Mouse (Mus musculus) sigmoid colon, adult 10 weeks (tissue): ENCODE measurements around the gene Tas1r1. TPM values are rescaled to one million over a fixed set of nuclear protein-coding genes. Genes with fewer than 3 reads are reported as not detected.

Experiments
- polyA plus RNA-seq: library from polyadenylated mRNA; stranded (reverse); fragments of 350-450 nt; fragmentation: Illumina TruSeq; extraction: RNeasy Lipid Tissue Mini Kit (QIAGEN cat#74804); gene quantifications from one replicate; pipeline ENCODE4 v1.2.3, GENCODE M21; 2014; ENCODE audit warnings: low read depth, low replicate concordance

Tas1r1 gene
- not detected for polyA plus RNA-seq

GRCm38 (mm10) chr4:152038225-152038984 is at the start of gene Tas1r1:
Gene Tas1r1 (minus strand): TSS chr4:152038568.

GRCm38 (mm10) chr4:152072121-152072601 is 33.8 kb upstream of the Tas1r1 start, which contains the start of gene Plekhg5:
Gene Plekhg5 (plus strand): TSS chr4:152072498.

GRCm38 (mm10) chr4:152038985-152039830 is 840 bp upstream of the Tas1r1 start, which contains the start of gene Nol9:
Gene Nol9 (plus strand): TSS chr4:152039321.

GRCm38 (mm10) chr4:152027524-152027923 is 10.8 kb downstream of the Tas1r1 start, which contains the start of gene Zbtb48:
Gene Zbtb48 (minus strand): TSS chr4:152027671.

GRCm38 (mm10) chr4:152008622-152009075 is 29.7 kb downstream of the Tas1r1 start, which contains the start of gene Klhl21:
Gene Klhl21 (plus strand): TSS chr4:152008803.

GRCm38 (mm10) chr4:151996173-151996950 is 42.0 kb downstream of the Tas1r1 start, which contains the start of gene Phf13:
Gene Phf13 (minus strand): TSS chr4:151996258.

GRCm38 (mm10) chr4:151988342-151989109 is 49.8 kb downstream of the Tas1r1 start, which contains the start of gene Thap3:
Gene Thap3 (minus strand): TSS chr4:151988997.

Other genes with a start within 250 kb of the Tas1r1 start
- gene Camta1, start 176.7 kb downstream of the Tas1r1 start, polyA plus RNA-seq: 53.2 TPM
- 34.9 TPM for gene Dnajc11, start 104.9 kb downstream of the Tas1r1 start, polyA plus RNA-seq
- 0.60 TPM for gene Thap3, start 49.6 kb downstream of the Tas1r1 start, polyA plus RNA-seq
- gene Phf13, start 42.3 kb downstream of the Tas1r1 start, polyA plus RNA-seq: 10.5 TPM
- gene Klhl21, start 29.8 kb downstream of the Tas1r1 start, polyA plus RNA-seq: 2.9 TPM
- 2.0 TPM for gene Zbtb48, start 10.9 kb downstream of the Tas1r1 start, polyA plus RNA-seq
- 11.6 TPM for gene Nol9, start 753 bp upstream of the Tas1r1 start, polyA plus RNA-seq
- gene Plekhg5, start 33.9 kb upstream of the Tas1r1 start, polyA plus RNA-seq: not detected
- gene Tnfrsf25, start 77.4 kb upstream of the Tas1r1 start, polyA plus RNA-seq: not detected
- 4.1 TPM for gene Espn, start 113.8 kb upstream of the Tas1r1 start, polyA plus RNA-seq
- gene Hes2, start 120.3 kb upstream of the Tas1r1 start, polyA plus RNA-seq: 1.7 TPM
- 2.2 TPM for gene Acot7, start 139.6 kb upstream of the Tas1r1 start, polyA plus RNA-seq
- gene Gpr153, start 235.7 kb upstream of the Tas1r1 start, polyA plus RNA-seq: 2.1 TPM